Mouse (Mus musculus) liver, adult 2 months (tissue): ENCODE results near the gene Fahd1.

Experiments used
- CTCF ChIP-seq: fragments of 200-500 bp; IDR thresholded peaks from 2 replicates; pipeline ENCODE4 v1.5.1; 2011; ENCODE audit warnings: low read depth, low read length, control low read depth
- POLR2A ChIP-seq: fragments of 200-500 bp; IDR thresholded peaks from 2 replicates; pipeline ENCODE4 v1.6.1; 2011; ENCODE audit warnings: low read length, control low read depth; ENCODE audit not compliant: insufficient read depth; ENCODE audit errors: extremely low read depth

GRCm38 (mm10) chr17:24894061-24894994, 44.2 kb upstream of the Fahd1 start:
- no peak for TF ChIP-seq CTCF
- TF ChIP-seq POLR2A = no peak
